Mouse (Mus musculus): ENCODE data around the gene Tigd3. TPM values are rescaled to one million over a fixed set of nuclear protein-coding genes. Genes with fewer than 3 reads are reported as not detected.

Gene Tigd3
- total RNA-seq (2022), result 1 to 10 TPM; 2.2 to 3.5 (median 2.9) TPM

GRCm38 (mm10) chr19:5894002-5894678 is at the start of gene Tigd3:
Tigd3 (minus strand) TSS chr19:5894149.
- peak; percentile 93 to 94 for DNase-seq (ENCODE audit: low spot score in 2 of 2)

GRCm38 (mm10) chr19:5943404-5943803 is 49.5 kb upstream of the Tigd3 start:
- DNase-seq (ENCODE audit: low spot score in 2 of 2), result no peak

GRCm38 (mm10) chr19:5942581-5942980 is 48.6 kb upstream of the Tigd3 start:
- no peak for DNase-seq (ENCODE audit: low spot score in 2 of 2)

GRCm38 (mm10) chr19:5940656-5941055 is 46.7 kb upstream of the Tigd3 start:
- DNase-seq (ENCODE audit: low spot score in 2 of 2), result no peak

GRCm38 (mm10) chr19:5940173-5940572 is 46.2 kb upstream of the Tigd3 start:
- peak in 1 of 2 experiments; percentile 19 for DNase-seq (ENCODE audit: low spot score in 2 of 2)

GRCm38 (mm10) chr19:5939715-5940114 is 45.8 kb upstream of the Tigd3 start:
- DNase-seq (ENCODE audit: low spot score in 2 of 2), result no peak

- no peak for DNase-seq (ENCODE audit: low spot score in 2 of 2)
Measured at GRCm38 (mm10) chr19:5938516-5938915, 44.6 kb upstream of the Tigd3 start.

GRCm38 (mm10) chr19:5937836-5938406 is 44.0 kb upstream of the Tigd3 start:
- no peak for DNase-seq (ENCODE audit: low spot score in 2 of 2)

GRCm38 (mm10) chr19:5937095-5937835 is 43.3 kb upstream of the Tigd3 start:
- no peak for DNase-seq (ENCODE audit: low spot score in 2 of 2)

- DNase-seq (ENCODE audit: low spot score in 2 of 2), result no peak
Measured at GRCm38 (mm10) chr19:5935691-5936090, 41.7 kb upstream of the Tigd3 start.

- no peak for DNase-seq (ENCODE audit: low spot score in 2 of 2)
Measured at GRCm38 (mm10) chr19:5935266-5935665, 41.3 kb upstream of the Tigd3 start.

GRCm38 (mm10) chr19:5929634-5930596 is 36.0 kb upstream of the Tigd3 start:
- no peak for DNase-seq (ENCODE audit: low spot score in 2 of 2)

GRCm38 (mm10) chr19:5928546-5928945 is 34.6 kb upstream of the Tigd3 start:
- no peak for DNase-seq (ENCODE audit: low spot score in 2 of 2)

- DNase-seq (ENCODE audit: low spot score in 2 of 2), result no peak
Measured at GRCm38 (mm10) chr19:5928104-5928503, 34.2 kb upstream of the Tigd3 start.

GRCm38 (mm10) chr19:5927532-5927931 is 33.6 kb upstream of the Tigd3 start:
- DNase-seq (ENCODE audit: low spot score in 2 of 2), result no peak

GRCm38 (mm10) chr19:5927026-5927425 is 33.1 kb upstream of the Tigd3 start:
- DNase-seq (ENCODE audit: low spot score in 2 of 2), result no peak

GRCm38 (mm10) chr19:5925311-5925855 is 31.4 kb upstream of the Tigd3 start:
- no peak for DNase-seq (ENCODE audit: low spot score in 2 of 2)

GRCm38 (mm10) chr19:5924713-5925093 is 30.8 kb upstream of the Tigd3 start, which contains the start of gene Cdc42ep2:
Cdc42ep2 (minus strand) TSS chr19:5924816.
- DNase-seq (ENCODE audit: low spot score in 2 of 2), result peak; percentile 84 to 88

- DNase-seq (ENCODE audit: low spot score in 2 of 2), result peak; percentile 62 to 88
Measured at GRCm38 (mm10) chr19:5923990-5924712, 30.2 kb upstream of the Tigd3 start.

GRCm38 (mm10) chr19:5922963-5923362 is 29.0 kb upstream of the Tigd3 start:
- no peak for DNase-seq (ENCODE audit: low spot score in 2 of 2)

Data from layer of hippocampus, adult 8-10 months (tissue).